Mouse (Mus musculus): ENCODE measurements around the gene Gcnt2.
A peak's percentile ranks its signal among the peaks of the same experiment; 100 is the strongest.
"Not testable (repeated sequence)": the region's sequence is repeated elsewhere in the genome, so short reads cannot be mapped to it uniquely, and the experiment has no call there.

The Gcnt2 gene

DNA sequence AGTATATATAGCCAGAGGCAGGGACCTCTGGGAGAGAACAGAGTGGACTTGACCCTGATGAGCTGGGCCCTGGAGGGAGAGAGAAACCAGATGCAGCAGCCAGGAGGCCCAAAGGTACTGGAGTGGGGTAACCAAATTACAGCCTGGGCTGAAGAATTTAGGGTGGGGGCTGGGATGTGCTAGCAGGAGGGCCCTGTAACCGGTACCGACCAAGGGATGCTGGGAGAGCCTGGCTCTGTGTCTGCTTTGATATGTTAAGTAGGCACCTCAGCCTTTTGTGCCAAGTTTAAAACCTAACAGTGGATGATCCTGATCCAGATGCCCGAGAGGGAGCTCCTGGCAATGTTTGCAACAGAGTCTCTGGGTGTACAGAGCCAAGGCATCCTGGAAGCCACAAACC, 84.8 kb downstream of the Gcnt2 start:
- no peak for DNase-seq

DNA sequence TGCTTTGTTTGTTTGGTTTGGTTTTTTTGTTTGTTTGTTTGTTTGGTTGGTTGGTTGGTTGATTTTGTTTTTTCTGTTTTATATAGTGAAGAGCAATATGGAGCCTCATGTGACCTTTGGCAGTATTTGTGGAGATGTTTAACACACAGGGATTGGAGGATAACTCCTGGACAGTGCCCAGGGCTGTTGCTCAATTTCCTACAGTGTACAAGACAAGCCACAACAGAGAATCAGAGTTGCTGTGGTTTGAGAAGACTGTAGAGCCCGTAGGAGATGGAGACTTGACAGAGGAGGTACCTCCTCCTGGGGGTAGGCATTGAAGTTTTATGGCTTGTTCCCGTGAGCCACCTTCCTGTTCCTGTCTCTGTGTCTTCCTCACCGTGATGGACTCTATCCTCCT, 87.0 kb downstream of the Gcnt2 start:
- DNase-seq: no peak

DNA sequence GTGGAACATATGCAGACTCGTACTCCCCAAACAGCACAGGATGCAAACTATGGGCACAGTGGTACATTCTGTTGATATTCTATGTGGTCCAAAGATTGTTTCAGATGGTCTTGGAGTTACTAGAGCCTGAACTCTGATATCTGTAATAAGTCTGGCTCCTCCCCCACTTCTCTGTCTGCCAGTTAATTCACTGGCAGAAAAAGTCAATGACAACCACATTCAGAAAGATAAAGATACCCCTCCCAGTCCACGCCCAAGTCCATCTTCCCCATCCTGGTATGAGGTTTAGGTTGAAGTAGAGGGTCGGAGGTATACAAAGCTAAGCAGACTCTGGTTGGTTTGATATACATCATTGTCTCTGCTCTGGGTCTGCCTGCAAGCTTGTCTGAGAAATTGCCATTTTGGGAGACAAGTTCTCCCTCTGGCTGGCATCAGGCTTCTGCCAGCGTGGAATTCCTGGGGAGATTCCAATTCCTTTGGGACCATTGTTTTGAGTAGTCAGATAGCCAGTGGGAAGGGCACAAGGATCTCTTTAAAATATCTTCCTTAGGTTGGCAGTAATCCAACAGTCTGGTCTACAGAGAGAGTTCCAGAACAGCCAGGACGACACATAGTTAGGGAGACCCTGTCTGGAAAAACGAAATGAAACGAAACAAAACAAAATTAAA, 88.1 kb downstream of the Gcnt2 start:
- no peak for DNase-seq

DNA sequence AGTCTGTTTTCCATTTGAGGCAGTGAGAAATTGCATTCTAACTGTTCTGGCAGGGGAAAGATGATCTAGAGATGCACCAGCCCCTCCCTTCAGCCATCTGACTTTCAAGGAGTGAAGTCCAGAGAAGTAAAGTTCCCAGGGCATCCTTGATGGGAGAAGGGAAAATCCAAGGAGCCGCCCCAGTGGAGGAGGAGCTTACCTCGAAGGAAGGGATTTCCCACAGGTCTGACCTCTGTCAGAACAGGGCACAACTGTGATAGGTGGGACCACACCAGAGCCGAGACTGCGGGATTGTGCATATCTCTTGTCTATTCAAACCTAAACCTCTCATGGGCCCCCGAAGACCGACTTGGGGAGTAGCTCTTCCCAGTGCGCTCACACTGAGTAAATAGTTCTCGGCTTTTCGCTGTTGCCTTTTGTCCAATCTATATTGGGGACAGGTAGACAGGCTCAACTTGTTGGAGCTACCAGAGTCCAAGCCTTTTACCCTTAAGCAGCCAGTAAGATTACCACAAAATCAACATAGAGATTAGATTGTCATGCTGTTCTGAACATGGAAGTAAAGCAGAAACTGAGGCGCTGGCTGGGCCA, 91.9 kb downstream of the Gcnt2 start:
- no peak for DNase-seq

DNA sequence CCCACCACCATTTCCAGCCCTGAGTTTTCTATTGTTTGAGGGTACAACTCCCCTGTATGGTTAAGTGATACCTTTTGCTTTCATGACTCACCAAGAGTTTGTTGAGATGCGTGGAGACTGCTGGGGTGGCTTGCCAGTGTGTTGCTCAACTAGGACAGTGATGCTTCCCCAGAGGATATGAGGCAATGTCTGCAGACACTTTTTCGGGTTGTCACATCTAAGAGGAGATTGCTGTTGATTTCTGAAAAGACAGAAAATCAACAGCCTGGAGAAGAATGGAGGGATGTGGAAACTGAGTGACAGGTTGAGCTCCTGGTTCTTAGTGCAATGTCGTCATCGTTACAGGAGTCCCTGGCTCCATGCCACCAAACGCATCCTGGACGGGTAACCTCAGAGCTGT, 93.7 kb downstream of the Gcnt2 start:
- peak in 1 of 2 experiments; percentile 33 for DNase-seq

DNA sequence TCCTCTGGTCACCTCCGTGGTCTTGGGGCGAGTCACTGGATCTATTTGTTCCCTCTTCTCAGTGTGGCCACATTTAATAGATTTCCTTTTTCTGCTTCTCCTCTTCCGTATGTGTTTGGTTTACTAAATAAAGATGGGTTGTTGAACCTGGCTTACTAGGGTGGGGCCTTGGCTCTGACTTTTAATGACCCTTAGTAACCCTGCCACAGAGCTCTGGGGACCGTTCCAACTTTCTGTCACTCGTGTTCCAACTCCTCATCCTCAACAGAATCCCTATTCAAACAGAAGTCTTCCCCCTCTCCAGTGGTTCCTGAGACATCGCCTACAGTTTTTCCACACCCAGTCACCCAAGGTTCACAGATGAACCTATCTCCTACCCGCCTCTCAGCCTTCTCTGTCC, 96.2 kb downstream of the Gcnt2 start:
- no peak for DNase-seq

DNA sequence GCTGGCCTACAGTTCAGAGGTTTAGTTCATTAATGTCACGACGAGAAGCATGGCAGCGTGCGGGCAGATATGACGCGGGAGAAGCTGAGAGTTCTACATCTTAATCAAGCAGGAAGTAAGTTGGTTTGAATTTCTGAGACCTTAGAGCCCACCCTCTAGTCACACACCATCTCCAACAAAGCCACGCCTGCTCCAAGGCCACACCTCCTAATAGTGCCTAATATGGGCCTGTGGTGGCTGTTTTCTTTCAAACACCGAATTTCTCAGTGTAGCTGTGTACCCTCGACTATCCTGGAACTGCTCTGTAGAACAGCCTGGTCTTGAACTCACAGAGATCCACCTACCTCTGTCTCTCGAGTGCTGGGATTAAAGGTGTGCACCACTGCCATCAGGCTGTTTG, 108.1 kb downstream of the Gcnt2 start:
- peak in 1 of 2 experiments; percentile 32 for DNase-seq

DNA sequence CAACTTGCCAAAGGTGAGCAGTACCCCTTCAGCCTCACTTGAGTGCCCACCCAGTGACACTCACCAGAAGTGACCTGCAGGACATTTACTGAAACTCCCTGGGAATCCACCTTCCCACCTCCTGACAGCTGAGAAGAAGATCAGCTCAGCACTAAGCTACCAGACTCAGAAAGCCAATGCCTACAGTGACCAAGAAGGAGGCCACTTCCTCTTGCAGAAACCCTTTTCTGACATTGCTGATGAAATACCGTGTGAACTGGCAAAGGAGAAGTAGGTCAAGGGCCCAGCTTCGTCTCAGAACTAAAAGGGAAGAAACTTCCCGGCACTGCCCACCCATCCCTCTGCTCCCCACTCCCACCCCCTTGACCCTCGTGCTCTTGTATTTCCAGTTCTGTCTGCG, 109.0 kb downstream of the Gcnt2 start:
- DNase-seq: peak in 1 of 2 experiments; percentile 42

DNA sequence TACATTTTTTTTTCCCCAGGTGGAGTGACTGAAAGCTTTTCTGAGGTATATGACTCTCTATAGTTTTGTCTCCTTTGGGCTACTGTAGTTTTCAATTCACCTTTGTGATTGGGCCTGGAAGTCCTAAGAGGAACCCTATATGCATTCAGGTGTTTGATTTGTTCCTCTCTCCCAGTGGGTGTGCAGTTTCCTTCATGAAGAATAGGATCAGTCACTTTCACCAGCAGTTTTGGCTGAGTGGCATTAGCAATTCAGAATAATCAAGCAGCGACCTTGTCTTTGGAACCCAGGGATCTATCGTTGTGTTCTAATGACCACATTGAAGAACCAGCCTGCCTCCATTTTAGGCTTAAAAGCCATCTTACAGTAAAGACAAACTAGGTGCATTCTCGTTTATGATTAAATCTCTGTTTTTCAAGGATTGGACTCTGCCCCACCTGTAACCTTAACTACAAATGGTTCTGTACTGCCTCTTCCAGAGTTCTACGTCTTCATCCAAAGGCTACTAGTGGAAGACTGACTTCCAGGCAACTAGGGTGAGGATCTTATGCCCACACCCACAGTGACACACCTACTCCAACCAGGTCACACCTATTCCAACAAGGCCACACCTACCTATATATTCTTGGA, 110.3 kb downstream of the Gcnt2 start:
- no peak for DNase-seq

DNA sequence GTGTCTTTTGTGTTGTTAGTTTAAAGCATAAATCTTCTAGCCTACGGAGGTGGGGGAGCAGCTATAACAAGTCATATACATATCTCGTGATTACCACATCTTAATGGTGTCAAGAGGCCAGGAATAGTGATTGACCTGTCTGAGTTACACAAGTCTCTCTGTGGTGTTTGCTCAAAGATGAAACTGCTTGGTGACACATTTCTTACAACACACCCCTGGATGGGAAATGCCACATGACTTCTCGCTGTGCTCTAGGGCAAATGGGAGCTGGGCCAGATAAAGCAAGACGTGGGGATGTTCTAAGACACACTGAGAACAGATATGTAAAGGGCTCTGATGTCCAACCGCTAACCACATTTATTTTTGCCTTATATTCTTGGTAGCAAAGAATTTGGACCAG, 111.7 kb downstream of the Gcnt2 start:
- DNase-seq: peak in 1 of 2 experiments; percentile 34

DNA sequence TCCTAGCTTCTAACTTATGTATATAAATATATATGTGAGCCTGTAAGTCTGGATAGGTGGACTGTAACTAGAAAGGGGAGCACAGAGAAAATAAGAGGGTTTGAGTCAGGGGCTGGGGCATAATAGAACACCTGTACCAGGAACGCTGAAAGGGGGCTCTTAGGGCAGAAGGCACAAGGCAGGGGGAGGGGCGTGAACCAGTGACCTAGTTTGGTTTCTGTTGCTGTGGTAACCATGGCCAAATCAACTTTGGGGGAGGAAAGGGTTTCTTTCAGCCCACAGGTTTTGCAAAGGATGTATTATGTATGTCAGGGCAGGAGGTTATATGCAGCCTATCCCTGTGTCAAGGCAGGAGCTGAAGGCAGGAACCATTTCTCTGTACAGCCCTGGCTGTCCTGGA, 112.3 kb downstream of the Gcnt2 start:
- DNase-seq: no peak

DNA sequence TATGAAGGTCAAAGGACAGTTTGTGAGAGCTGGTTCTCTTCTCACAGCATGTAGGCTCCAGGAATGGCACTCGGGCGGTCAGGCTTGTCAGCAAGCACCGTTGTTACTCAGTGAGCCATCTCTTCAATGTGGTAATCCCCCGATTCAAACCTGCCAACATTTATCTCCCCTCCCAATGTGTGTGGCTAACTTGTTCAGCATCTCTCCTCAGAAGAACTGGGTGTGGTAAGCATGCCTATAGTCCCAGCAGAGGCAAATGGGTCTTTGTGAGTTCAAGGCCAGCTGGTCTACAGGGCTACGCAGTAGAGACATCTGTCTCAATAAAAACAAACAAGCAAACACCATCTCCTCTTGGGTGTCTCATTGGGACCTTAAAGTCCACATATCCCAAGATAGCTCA, 113.4 kb downstream of the Gcnt2 start:
- no peak for DNase-seq

DNA sequence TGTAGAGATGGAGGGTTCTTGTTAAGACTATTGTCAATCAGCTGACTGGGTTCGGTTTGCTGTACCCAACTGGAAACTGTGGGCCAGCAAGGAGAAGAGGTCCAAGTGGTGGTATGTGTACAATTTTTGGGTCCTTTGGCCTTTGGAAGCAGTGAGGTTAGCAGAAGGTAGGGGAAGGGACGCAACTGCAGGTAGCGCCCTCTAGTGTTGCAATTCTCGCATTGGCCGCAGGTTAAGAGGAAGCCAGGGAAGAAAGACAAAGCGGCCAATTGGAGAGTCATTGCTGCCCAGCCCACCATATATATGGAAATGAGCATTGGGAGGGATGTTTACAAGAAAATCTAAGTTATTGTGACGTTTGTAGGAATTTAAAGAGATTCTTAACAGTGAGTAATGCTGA, 118.1 kb downstream of the Gcnt2 start:
- peak; percentile 43 to 69 for DNase-seq

DNA sequence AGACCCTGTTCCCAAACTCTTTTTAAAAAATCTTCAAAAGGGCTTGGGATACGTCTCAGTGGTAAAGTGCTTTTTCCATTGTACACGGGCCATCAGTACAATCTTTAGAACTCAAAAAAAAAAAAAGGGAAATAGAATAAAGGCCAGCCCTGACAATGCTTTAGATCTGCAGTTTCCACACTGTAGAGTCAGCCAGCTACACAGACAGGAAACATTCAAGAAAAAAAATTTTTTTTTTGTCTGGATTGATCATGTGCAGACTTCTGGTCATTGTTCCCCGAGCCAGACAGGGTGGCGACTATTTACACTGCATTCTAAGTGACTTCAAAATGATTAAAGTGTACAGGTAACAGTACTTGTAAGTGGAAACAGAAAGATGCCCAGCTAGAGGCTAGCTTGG, 119.1 kb downstream of the Gcnt2 start:
- no peak for DNase-seq

DNA sequence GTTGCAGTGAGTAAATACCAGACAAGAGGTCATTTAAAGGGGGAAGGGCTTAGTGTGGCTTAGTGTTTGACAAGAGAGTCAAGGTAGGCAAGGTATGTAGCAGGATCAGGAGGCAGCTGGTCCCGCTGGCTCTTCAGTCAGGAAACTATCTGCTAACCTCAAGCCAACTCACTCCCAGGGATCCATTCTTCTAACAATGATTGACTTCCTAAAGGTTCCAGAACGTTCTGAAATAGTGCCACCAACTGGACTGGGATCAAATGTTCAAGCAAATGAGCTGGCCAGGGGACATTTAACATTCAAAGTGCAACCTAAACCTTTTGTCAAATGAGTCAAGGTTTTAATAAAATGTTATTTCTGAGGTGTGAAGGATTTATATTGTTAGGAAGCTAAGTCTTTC, 119.8 kb downstream of the Gcnt2 start:
- DNase-seq: peak in 1 of 2 experiments; percentile 24

DNA sequence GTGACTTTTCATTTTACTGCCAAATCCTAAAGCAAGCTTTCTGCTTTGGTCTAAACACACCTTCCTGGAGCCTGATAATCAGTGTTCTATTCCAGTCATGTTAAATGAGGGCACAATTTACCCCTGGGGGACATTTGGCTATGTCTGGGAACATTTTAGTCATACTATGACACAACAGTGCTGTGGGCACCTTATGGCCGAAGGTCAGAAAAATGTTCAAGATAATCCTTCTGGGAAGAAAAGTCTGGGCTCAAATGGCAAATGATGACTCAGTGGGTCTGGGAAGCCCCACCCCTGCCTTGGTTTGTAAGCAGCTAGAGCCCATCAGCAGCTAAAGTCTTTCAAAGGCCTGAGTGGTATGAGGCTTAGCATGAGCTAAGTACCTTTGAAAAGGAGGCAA, 123.2 kb downstream of the Gcnt2 start:
- DNase-seq: no peak

DNA sequence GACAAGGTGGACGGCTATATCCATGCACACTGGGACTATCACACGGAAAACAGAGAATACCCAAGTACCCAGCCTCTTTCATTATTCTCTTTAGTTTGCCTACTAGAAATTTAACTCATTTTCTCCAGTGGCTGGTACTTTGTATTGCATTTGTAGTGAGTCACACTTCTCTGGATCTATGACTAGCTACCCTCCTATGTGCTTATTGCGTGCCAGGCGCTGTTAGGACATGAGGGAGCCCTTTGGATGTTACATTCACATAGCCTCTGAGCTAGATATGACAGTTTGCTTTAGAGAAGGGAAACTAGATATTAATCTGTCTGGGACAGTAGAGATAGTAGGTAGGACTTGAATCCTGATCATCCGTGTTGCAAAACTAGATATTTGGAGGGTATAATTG, 126.5 kb downstream of the Gcnt2 start:
- DNase-seq: no peak

DNA sequence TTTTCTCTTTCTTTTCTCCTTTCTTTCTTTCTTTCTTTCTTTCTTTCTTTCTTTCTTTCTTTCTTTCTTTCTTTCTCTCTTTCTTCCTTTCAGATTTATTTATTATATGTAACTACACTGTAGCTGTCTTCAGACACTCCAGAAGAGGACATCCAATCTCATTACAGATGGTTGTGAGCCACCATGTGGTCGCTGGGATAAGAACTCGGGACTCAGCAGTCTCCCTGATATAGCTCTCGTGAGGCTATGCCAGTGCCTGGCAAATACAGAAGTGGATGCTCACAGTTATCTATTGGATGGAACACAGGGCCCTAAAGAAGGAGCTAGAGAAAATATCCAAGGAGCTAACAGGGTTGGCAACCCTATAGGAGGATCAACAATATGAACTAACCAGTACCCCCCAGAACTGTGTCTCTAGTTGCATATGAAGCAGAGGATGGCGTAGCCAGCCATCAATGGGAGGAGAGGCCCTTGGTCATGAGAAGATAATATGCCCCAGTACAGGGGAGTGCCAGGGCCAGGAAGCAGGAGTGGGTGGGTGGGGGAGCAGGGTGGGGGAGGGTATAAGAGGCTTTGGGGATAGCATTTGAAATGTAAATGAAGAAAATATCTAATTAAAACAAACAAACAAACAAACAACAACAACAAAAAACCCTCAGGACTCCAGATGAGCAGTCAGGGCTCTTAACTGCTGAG, 128.2 kb downstream of the Gcnt2 start:
- DNase-seq: not testable (repeated sequence)

DNA sequence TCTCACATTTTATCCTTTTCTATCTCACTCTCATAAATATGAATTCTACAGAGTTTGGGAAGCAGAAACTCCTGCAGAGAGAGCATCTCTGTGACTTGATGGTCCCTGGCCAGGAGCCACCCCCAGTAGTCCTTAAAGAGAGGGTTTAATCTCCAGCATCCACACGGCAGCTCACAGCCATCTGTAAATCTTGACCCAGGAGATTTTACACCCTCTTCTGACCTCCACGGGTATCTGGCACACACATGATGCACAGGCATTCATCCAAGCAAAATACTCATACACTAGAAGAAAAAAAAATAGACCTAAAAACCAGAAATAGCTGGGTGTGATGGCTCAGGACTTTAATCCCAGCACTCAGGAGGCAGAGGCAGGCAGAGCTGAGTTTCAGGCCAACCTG, 128.9 kb downstream of the Gcnt2 start:
- DNase-seq: no peak

DNA sequence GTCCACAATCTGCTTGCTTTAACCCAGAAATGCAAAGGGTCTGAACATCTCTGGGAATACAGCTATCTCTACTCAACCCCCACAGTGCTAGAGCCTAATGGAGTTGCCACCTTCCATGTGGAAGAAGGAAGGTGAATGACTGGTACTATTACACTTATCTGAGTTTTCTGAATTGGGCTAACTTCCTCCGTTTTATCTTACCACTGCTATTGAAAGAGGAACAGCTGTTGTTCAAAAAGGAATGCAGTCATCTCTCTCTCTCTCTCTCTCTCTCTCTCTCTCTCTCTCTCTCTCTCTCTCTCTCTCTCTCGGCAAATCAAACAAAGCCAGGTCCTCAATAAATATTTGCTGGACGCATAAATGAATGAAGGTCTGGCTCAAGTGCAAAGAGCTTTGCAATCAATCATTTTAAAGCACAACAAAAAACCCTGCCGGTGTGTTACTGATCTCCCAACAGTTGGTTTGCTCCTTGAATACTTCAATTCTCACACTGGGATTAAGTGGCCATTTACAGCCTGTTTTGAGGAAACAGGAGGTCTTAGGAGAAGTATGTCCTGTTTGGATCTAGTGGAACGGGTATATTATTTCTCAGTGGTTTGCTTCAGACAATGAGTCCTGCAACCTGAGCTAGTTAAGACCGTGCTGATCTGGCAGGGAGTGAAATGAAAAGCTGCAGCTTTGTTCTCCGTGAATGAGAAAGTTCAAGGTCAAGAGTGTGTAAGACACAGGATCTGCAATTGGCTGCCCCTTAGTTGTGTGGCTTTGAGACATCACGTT, 135.1 kb downstream of the Gcnt2 start:
- no peak for DNase-seq

DNA sequence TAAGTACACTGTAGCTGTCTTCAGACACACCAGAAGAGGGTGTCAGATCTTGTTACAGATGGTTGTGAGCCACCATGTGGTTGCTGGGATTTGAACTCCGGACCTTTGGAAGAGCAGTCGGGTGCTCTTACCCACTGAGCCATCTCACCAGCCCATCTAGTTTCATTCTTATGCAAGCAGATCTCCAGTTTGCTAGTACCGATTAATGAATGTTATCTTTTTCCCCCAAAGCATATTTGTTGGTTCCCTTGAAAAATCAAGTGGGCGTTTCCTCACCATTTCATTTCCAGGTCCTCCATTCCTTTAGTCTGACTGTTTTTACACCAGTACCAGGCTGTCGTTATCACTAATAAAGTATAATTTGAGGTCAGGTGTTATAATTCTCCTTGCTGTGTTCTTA, 139.0 kb downstream of the Gcnt2 start:
- not testable (repeated sequence) for DNase-seq

DNA sequence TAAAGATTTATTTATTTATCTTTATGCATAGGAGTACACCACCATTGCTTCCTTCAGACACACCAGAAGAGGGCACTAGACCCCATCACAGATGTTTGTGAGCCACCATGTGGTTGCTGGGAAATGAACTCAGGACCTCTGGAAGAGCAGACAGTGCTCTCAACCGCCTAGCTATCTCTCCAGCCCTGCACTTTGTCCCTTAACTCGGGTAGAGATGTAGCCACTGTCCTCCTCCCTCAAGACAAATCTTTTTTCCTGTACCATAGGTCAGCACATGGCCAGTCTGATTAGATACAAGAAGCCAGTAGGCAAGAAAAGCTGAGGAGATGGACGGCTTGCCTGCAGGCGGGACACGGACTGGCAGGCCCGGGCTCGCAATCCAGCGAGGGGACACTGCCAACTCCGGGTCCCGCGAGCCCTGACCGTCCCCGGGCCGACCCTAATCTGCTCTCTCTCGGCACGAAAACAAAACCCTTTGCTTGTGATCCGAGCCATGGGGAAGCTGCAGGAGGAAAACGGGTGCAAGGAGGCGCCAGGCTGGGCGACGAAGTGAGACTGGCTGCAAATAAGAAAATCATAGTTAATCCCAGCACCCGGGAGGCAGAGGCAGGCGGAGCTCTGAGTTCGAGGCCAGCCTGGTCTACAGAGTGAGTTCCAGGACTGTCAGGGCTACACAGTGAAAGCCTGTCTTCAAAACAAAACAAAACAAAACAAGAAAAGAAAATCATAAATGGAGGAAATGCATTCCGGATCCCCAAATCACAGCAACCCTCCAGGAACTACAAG, 140.8 kb downstream of the Gcnt2 start:
- peak; percentile 61 to 71 for DNase-seq

All from lung, postnatal 4 days (tissue).